Mouse (Mus musculus) MEL (cell line): ENCODE results near the gene Plet1. TPM values are rescaled to one million over a fixed set of nuclear protein-coding genes. Genes with fewer than 3 reads are reported as not detected.

Source experiments
- DNase-seq: peaks from one replicate; pipeline ENCODE4 v3.0.0; 2011; ENCODE audit warnings: low read depth, low spot score
- H3K27ac ChIP-seq: 2 replicates; pipeline ENCODE4 v1.5.1; 2012; ENCODE audit warnings: low read depth, mild to moderate bottlenecking, control low read depth, low read length, moderate library complexity; ENCODE audit not compliant: control insufficient read depth
- H3K27me3 ChIP-seq, 2 experiments: fragments of 150-350 bp in 1 of 2; sonication (generic) in 1 of 2; 2 replicates each; pipeline ENCODE4 v1.6.1; 2012; ENCODE audit warnings: low read length in 2 of 2, mild to moderate bottlenecking in 2 of 2, improper control_type of control experiment in 1 of 2, moderate library complexity in 1 of 2; ENCODE audit not compliant: insufficient read depth in 2 of 2, control insufficient read depth in 1 of 2
- H3K36me3 ChIP-seq, 2 experiments: 2 replicates each; pipeline ENCODE4 v1.6.1; 2012 to 2014; ENCODE audit warnings: low read length in 2 of 2, improper control_type of control experiment in 1 of 2, inconsistent platforms in 1 of 2, mild to moderate bottlenecking in 1 of 2; ENCODE audit not compliant: insufficient read depth in 2 of 2, control insufficient read depth in 1 of 2
- H3K4me1 ChIP-seq, 2 experiments: fragments of 150-350 bp in 1 of 2; sonication (generic) in 1 of 2; 2 replicates each; pipeline ENCODE4 v1.6.1; 2012; ENCODE audit warnings: low read length in 2 of 2, improper control_type of control experiment in 1 of 2, mild to moderate bottlenecking in 1 of 2; ENCODE audit not compliant: insufficient read depth in 2 of 2, control insufficient read depth in 1 of 2
- H3K4me3 ChIP-seq, 2 experiments: fragments of 150-350 bp in 1 of 2; sonication (generic) in 1 of 2; 2 replicates each; pipeline ENCODE4 v1.5.1; 2012; ENCODE audit warnings: low read depth in 2 of 2, low read length in 2 of 2, mild to moderate bottlenecking in 2 of 2, moderate library complexity in 2 of 2, control low read depth in 1 of 2, improper control_type of control experiment in 1 of 2; ENCODE audit not compliant: control insufficient read depth in 1 of 2, insufficient read depth in 1 of 2
- H3K79me2 ChIP-seq: 2 replicates; pipeline ENCODE4 v1.6.1; 2012; ENCODE audit warnings: mild to moderate bottlenecking, low read length, moderate library complexity; ENCODE audit not compliant: control insufficient read depth, poor library complexity, insufficient read depth
- H3K9ac ChIP-seq: 2 replicates; pipeline ENCODE4 v1.6.1; 2012; ENCODE audit warnings: low read depth, mild to moderate bottlenecking, control low read depth, low read length, moderate library complexity; ENCODE audit not compliant: control insufficient read depth, poor library complexity, severe bottlenecking
- H3K9me3 ChIP-seq: fragments of 150-350 bp; sonication (generic); replicated peaks from 2 replicates; pipeline ENCODE4 v1.6.1; 2012; ENCODE audit warnings: mild to moderate bottlenecking, low read length, improper control_type of control experiment, moderate library complexity; ENCODE audit not compliant: insufficient read depth
- CTCF ChIP-seq, 3 experiments: IDR thresholded peaks in 2 of 3; conservative IDR thresholded peaks in 1 of 3; 2 replicates each; pipeline ENCODE4 v1.5.1; 2011 to 2012; ENCODE audit warnings: low read length in 3 of 3, low read depth in 2 of 3, mild to moderate bottlenecking in 2 of 3, improper control_type of control experiment in 1 of 3, inconsistent platforms in 1 of 3, mixed read lengths in 1 of 3, moderate library complexity in 1 of 3; ENCODE audit not compliant: control insufficient read depth in 1 of 3, insufficient read depth in 1 of 3, poor library complexity in 1 of 3, severe bottlenecking in 1 of 3
- E2F4 ChIP-seq: IDR thresholded peaks from 2 replicates; pipeline ENCODE4 v1.6.1; 2011; ENCODE audit warnings: low read depth, low read length, improper control_type of control experiment, borderline replicate concordance
- EP300 ChIP-seq, 2 experiments: IDR thresholded peaks; 2 replicates each; pipeline ENCODE4 v1.6.1; 2011; ENCODE audit warnings: improper control_type of control experiment in 2 of 2, low read length in 2 of 2, low read depth in 1 of 2, mild to moderate bottlenecking in 1 of 2
- ETS1 ChIP-seq: IDR thresholded peaks from 2 replicates; pipeline ENCODE4 v1.6.1; 2012; ENCODE audit warnings: low read depth, mild to moderate bottlenecking, inconsistent platforms, low read length, improper control_type of control experiment, moderate library complexity
- GABPA ChIP-seq: IDR thresholded peaks from 2 replicates; pipeline ENCODE4 v1.6.1; 2012; ENCODE audit warnings: low read depth, mild to moderate bottlenecking, inconsistent platforms, low read length, improper control_type of control experiment, moderate library complexity
- HCFC1 ChIP-seq: IDR thresholded peaks from 2 replicates; pipeline ENCODE4 v1.6.1; 2012; ENCODE audit warnings: low read depth, mild to moderate bottlenecking, inconsistent platforms, low read length, improper control_type of control experiment, moderate library complexity
- JUND ChIP-seq: IDR thresholded peaks from 2 replicates; pipeline ENCODE4 v1.6.1; 2011; ENCODE audit warnings: low read depth, mild to moderate bottlenecking, improper control_type of control experiment, low read length
- MAZ ChIP-seq: IDR thresholded peaks from 2 replicates; pipeline ENCODE4 v1.6.1; 2012; ENCODE audit warnings: low read depth, mild to moderate bottlenecking, inconsistent platforms, low read length, improper control_type of control experiment
- MEF2A ChIP-seq: IDR thresholded peaks from 2 replicates; pipeline ENCODE4 v1.6.1; 2014; ENCODE audit warnings: low read depth, mild to moderate bottlenecking, inconsistent platforms, low read length, improper control_type of control experiment; ENCODE audit not compliant: poor library complexity, insufficient replicate concordance, severe bottlenecking; ENCODE audit errors: extremely low read depth
- MYB ChIP-seq: IDR thresholded peaks from 2 replicates; pipeline ENCODE4 v1.6.1; 2011; ENCODE audit warnings: mild to moderate bottlenecking, low read depth, low read length, improper control_type of control experiment
- RAD21 ChIP-seq: IDR thresholded peaks from 2 replicates; pipeline ENCODE4 v1.6.1; 2011; ENCODE audit warnings: mild to moderate bottlenecking, low read depth, low read length, improper control_type of control experiment
- TBP ChIP-seq: IDR thresholded peaks from 2 replicates; pipeline ENCODE4 v1.8.0; 2011; ENCODE audit warnings: low read depth, low read length, improper control_type of control experiment
- USF1 ChIP-seq: IDR thresholded peaks from 2 replicates; pipeline ENCODE4 v1.6.1; 2014; ENCODE audit warnings: low read depth, mild to moderate bottlenecking, inconsistent platforms, low read length, improper control_type of control experiment, moderate library complexity
- USF2 ChIP-seq, 2 experiments: IDR thresholded peaks; 2 replicates each; pipeline ENCODE4 v1.6.1; 2011 to 2012; ENCODE audit warnings: improper control_type of control experiment in 2 of 2, low read length in 2 of 2, borderline replicate concordance in 1 of 2, inconsistent platforms in 1 of 2, low read depth in 1 of 2, mild to moderate bottlenecking in 1 of 2; ENCODE audit not compliant: insufficient read depth in 1 of 2
- ZMIZ1 ChIP-seq: IDR thresholded peaks from 2 replicates; pipeline ENCODE4 v1.6.1; 2012; ENCODE audit warnings: low read depth, mild to moderate bottlenecking, inconsistent platforms, low read length, improper control_type of control experiment, moderate library complexity
- ZNF384 ChIP-seq: IDR thresholded peaks from 2 replicates; pipeline ENCODE4 v1.6.1; 2012; ENCODE audit warnings: low read depth, mild to moderate bottlenecking, inconsistent platforms, low read length, improper control_type of control experiment
- polyA plus RNA-seq, 2 experiments: library from polyadenylated mRNA; stranded (reverse) in 1 of 2; unstranded in 1 of 2; fragments of >175 nt in 1 of 2; fragments of >200 nt in 1 of 2; gene quantifications; 2 replicates each; pipeline versions ENCODE4 v1.2.1 to v1.2.4; 2012; ENCODE audit warnings: low replicate concordance in 2 of 2, low read depth in 1 of 2; ENCODE audit not compliant: insufficient read length in 2 of 2, insufficient read depth in 1 of 2, missing spikeins in 1 of 2
- total RNA-seq: library from RNA; depleted of rRNA; stranded (reverse); fragments of 300-350 nt; gene quantifications from 2 replicates; pipeline ENCODE4 v1.2.3, GENCODE M21; 2012

Plet1 gene
- total and polyA plus RNA-seq, 3 experiments: 0.12 to 0.81 TPM; not detected in 1

DNA sequence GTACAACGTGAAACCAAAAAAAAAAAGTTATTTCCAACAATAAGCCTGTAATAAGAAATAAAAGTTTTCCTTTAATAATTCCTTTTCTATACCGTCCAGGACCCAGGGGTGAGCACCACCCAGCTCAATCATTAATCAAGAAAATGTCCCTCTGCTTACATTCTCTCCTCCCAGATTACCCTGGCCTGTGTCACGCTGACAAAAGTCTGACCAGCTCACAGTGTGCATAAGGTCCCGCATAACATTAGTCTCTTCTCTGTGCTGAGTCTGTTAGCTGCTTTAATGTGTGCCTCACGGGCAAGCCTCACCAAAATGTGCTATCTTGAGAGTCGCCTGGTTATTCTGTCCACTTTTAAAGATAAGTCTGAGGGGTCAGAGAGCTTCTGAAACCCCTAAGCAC lies 11.1 kb downstream of the Plet1 start:
- no peak overlapping the region for H3K27ac ChIP-seq
- no peak for DNase-seq
- H3K27me3 ChIP-seq: peaks cover 0 to 2% of the 10 kb centered on the region in 2 experiments; a peak in 2 of 4 replicates
- H3K4me1 ChIP-seq: peaks cover 0 to 8% of the 10 kb centered on the region in 2 experiments; a peak in 2 of 4 replicates
- no peak for TF ChIP-seq RAD21
- no peak for TF ChIP-seq MYB
- TF ChIP-seq TBP: no peak
- TF ChIP-seq GABPA: no peak
- TF ChIP-seq USF2 (IDR thresholded peaks at IDR 0.05; ENCODE audit: borderline replicate concordance in 1 of 2, insufficient read depth in 1 of 2, low read depth in 1 of 2, low read length in 2 of 2): no peak
- TF ChIP-seq ZNF384: no peak
- no peak for TF ChIP-seq MAZ
- no peak for TF ChIP-seq ZMIZ1
- no peak for TF ChIP-seq USF1
- no peak for TF ChIP-seq EP300 (IDR thresholded peaks at IDR 0.05; ENCODE audit: low read depth in 1 of 2, low read length in 2 of 2)
- no peak for TF ChIP-seq ETS1
- H3K4me3 ChIP-seq: no peak overlapping the region
- no peaks in the 10 kb centered on the region for H3K9me3 ChIP-seq
- no peaks in the 10 kb centered on the region for H3K79me2 ChIP-seq
- H3K36me3 ChIP-seq: no peaks in the 10 kb centered on the region
- no peak overlapping the region for H3K9ac ChIP-seq

GRCm38 (mm10) chr9:50507570-50507969 lies 13.2 kb downstream of the Plet1 start:
- no peaks in the 10 kb centered on the region for H3K79me2 ChIP-seq
- H3K36me3 ChIP-seq: no peaks in the 10 kb centered on the region
- no peak for TF ChIP-seq CTCF (IDR thresholded peaks at IDR 0.05 in 2 of 3, conservative IDR thresholded peaks at IDR 0.05 in 1 of 3; ENCODE audit: control insufficient read depth in 1 of 3, insufficient read depth in 1 of 3, low read depth in 2 of 3, low read length in 3 of 3, poor library complexity in 1 of 3, severe bottlenecking in 1 of 3)
- no peak for TF ChIP-seq HCFC1
- no peak for TF ChIP-seq E2F4
- TF ChIP-seq MEF2A: no peak
- TF ChIP-seq JUND: no peak
- peak; percentile 7; the same call in 1 of the 2 replicates for TF ChIP-seq USF1
- no peak for TF ChIP-seq MYB
- no peak for TF ChIP-seq RAD21
- H3K9me3 ChIP-seq: no peaks in the 10 kb centered on the region
- peaks cover 0 to 6% of the 10 kb centered on the region in 2 experiments; a peak in 3 of 4 replicates for H3K27me3 ChIP-seq
- no peak overlapping the region for H3K4me3 ChIP-seq
- DNase-seq: no peak
- H3K27ac ChIP-seq: no peak overlapping the region
- H3K9ac ChIP-seq: no peak overlapping the region
- H3K4me1 ChIP-seq: no peaks in the 10 kb centered on the region
